Mouse (Mus musculus): ENCODE measurements at regions not wholly inside any gene's neighbourhood (a gene's known extent, or its start where the extent isn't known, plus 50 kb on each side); places are given as distances from the start of the nearest gene placed in this dataset.
A peak's percentile ranks its signal among the peaks of the same experiment; 100 is the strongest.

GRCm38 (mm10) chr16:57902498-57902897 is 148.0 kb upstream of the Col8a1 start:
- no peak for ATAC-seq (ENCODE audit: low read depth)

GRCm38 (mm10) chr16:57912001-57912400 is 157.5 kb upstream of the Col8a1 start:
- no peak overlapping the region for H3K27ac ChIP-seq (ENCODE audit: low read depth, low read length)
- H3K9ac ChIP-seq (replicated peaks; ENCODE audit: low read depth, low read length): no peak overlapping the region
- no peaks in the 10 kb centered on the region for H3K27me3 ChIP-seq (ENCODE audit: control insufficient read depth, insufficient read depth, low read length)
- H3K36me3 ChIP-seq (ENCODE audit: control insufficient read depth, insufficient read depth, low read length): no peaks in the 10 kb centered on the region
- H3K4me2 ChIP-seq (ENCODE audit: low read depth, low read length): no peak overlapping the region
- no peaks in the 10 kb centered on the region; the same call in 1 of the 2 replicates for H3K9me3 ChIP-seq (ENCODE audit: control insufficient read depth, low read length)
- H3K4me1 ChIP-seq (ENCODE audit: control insufficient read depth, insufficient read depth, low read length): no peaks in the 10 kb centered on the region
- 63% methylated on average over 2 of the region's 2 CpGs for WGBS
- ATAC-seq (ENCODE audit: low read depth): 0 out of 2 replicates have a peak, but pooled peaks have one; percentile 6
- no peak overlapping the region for H3K4me3 ChIP-seq (ENCODE audit: low read depth, low read length)

More at GRCm38 (mm10) chr16:57902498-57902897, 148.0 kb upstream of the Col8a1 start:
- H3K27me3 ChIP-seq (ENCODE audit: control insufficient read depth, insufficient read depth, low read length): no peaks in the 10 kb centered on the region
- H3K36me3 ChIP-seq (ENCODE audit: control insufficient read depth, insufficient read depth, low read length): no peaks in the 10 kb centered on the region
- H3K4me3 ChIP-seq (ENCODE audit: low read depth, low read length): no peak overlapping the region
- WGBS: 78% methylated on average over 3 of the region's 3 CpGs
- no peaks in the 10 kb centered on the region for H3K9me3 ChIP-seq (ENCODE audit: control insufficient read depth, low read length)
- no peaks in the 10 kb centered on the region for H3K4me1 ChIP-seq (ENCODE audit: control insufficient read depth, insufficient read depth, low read length)
- no peak overlapping the region for H3K4me2 ChIP-seq (ENCODE audit: low read depth, low read length)
- no peak overlapping the region for H3K27ac ChIP-seq (ENCODE audit: low read depth, low read length)
- no peak overlapping the region for H3K9ac ChIP-seq (replicated peaks; ENCODE audit: low read depth, low read length)

- Histone ChIP-seq H3K4me3 (ENCODE audit: low read depth, low read length) (no peak overlapping the region), H3K9me3 (ENCODE audit: control insufficient read depth, low read length) (no peaks in the 10 kb centered on the region), H3K4me2 (ENCODE audit: low read depth, low read length) (no peak overlapping the region), H3K27me3 (ENCODE audit: control insufficient read depth, insufficient read depth, low read length) (no peaks in the 10 kb centered on the region), H3K27ac (ENCODE audit: low read depth, low read length) (no peak overlapping the region), H3K9ac (replicated peaks; ENCODE audit: low read depth, low read length) (no peak overlapping the region), H3K36me3 (ENCODE audit: control insufficient read depth, insufficient read depth, low read length) (no peaks in the 10 kb centered on the region), H3K4me1 (ENCODE audit: control insufficient read depth, insufficient read depth, low read length) (no peaks in the 10 kb centered on the region)
- 68% methylated on average over 1 of the region's 1 CpGs for WGBS
- no peak for ATAC-seq (ENCODE audit: low read depth)
Measured at GRCm38 (mm10) chr16:57914506-57914905, 160.0 kb upstream of the Col8a1 start.

- H3K4me3 ChIP-seq (ENCODE audit: low read depth, low read length): no peak overlapping the region
- 89% methylated on average over 2 of the region's 2 CpGs for WGBS
- no peaks in the 10 kb centered on the region for H3K27me3 ChIP-seq (ENCODE audit: control insufficient read depth, insufficient read depth, low read length)
- no peak overlapping the region for H3K27ac ChIP-seq (ENCODE audit: low read depth, low read length)
- H3K9ac ChIP-seq (replicated peaks; ENCODE audit: low read depth, low read length): no peak overlapping the region
- no peak overlapping the region for H3K4me2 ChIP-seq (ENCODE audit: low read depth, low read length)
- no peaks in the 10 kb centered on the region for H3K4me1 ChIP-seq (ENCODE audit: control insufficient read depth, insufficient read depth, low read length)
- no peaks in the 10 kb centered on the region for H3K36me3 ChIP-seq (ENCODE audit: control insufficient read depth, insufficient read depth, low read length)
- ATAC-seq (ENCODE audit: low read depth): no peak
- H3K9me3 ChIP-seq (ENCODE audit: control insufficient read depth, low read length): no peaks in the 10 kb centered on the region
Measured at GRCm38 (mm10) chr16:57915451-57915850, 160.9 kb upstream of the Col8a1 start.

GRCm38 (mm10) chr16:57923447-57924129 is 169.1 kb upstream of the Col8a1 start:
- Histone ChIP-seq H3K4me3 (ENCODE audit: low read depth, low read length) (no peak overlapping the region), H3K4me1 (ENCODE audit: control insufficient read depth, insufficient read depth, low read length) (no peaks in the 10 kb centered on the region), H3K9me3 (ENCODE audit: control insufficient read depth, low read length) (no peaks in the 10 kb centered on the region), H3K4me2 (ENCODE audit: low read depth, low read length) (no peak overlapping the region), H3K36me3 (ENCODE audit: control insufficient read depth, insufficient read depth, low read length) (no peaks in the 10 kb centered on the region), H3K27me3 (ENCODE audit: control insufficient read depth, insufficient read depth, low read length) (no peaks in the 10 kb centered on the region), H3K9ac (replicated peaks; ENCODE audit: low read depth, low read length) (no peak overlapping the region), H3K27ac (ENCODE audit: low read depth, low read length) (no peak overlapping the region)
- no peak for ATAC-seq (ENCODE audit: low read depth)
- 72% methylated on average over 7 of the region's 7 CpGs for WGBS

- H3K27ac ChIP-seq (ENCODE audit: low read depth, low read length): no peak overlapping the region
- no peak for ATAC-seq (ENCODE audit: low read depth)
- no peaks in the 10 kb centered on the region for H3K4me1 ChIP-seq (ENCODE audit: control insufficient read depth, insufficient read depth, low read length)
- H3K36me3 ChIP-seq (ENCODE audit: control insufficient read depth, insufficient read depth, low read length): no peaks in the 10 kb centered on the region
- H3K4me3 ChIP-seq (ENCODE audit: low read depth, low read length): no peak overlapping the region
- no peaks in the 10 kb centered on the region for H3K27me3 ChIP-seq (ENCODE audit: control insufficient read depth, insufficient read depth, low read length)
- H3K4me2 ChIP-seq (ENCODE audit: low read depth, low read length): no peak overlapping the region
- H3K9me3 ChIP-seq (ENCODE audit: control insufficient read depth, low read length): no peaks in the 10 kb centered on the region
- no peak overlapping the region for H3K9ac ChIP-seq (replicated peaks; ENCODE audit: low read depth, low read length)
- 64% methylated on average over 4 of the region's 4 CpGs for WGBS
Measured at GRCm38 (mm10) chr16:57924130-57924495, 169.6 kb upstream of the Col8a1 start.

GRCm38 (mm10) chr16:57927816-57928215 is 173.3 kb upstream of the Col8a1 start:
- 83% methylated on average over 4 of the region's 4 CpGs for WGBS
- ATAC-seq (ENCODE audit: low read depth): no peak
- Histone ChIP-seq H3K9me3 (ENCODE audit: control insufficient read depth, low read length) (no peaks in the 10 kb centered on the region), H3K4me1 (ENCODE audit: control insufficient read depth, insufficient read depth, low read length) (no peaks in the 10 kb centered on the region), H3K4me3 (ENCODE audit: low read depth, low read length) (no peak overlapping the region), H3K9ac (replicated peaks; ENCODE audit: low read depth, low read length) (no peak overlapping the region), H3K27ac (ENCODE audit: low read depth, low read length) (no peak overlapping the region), H3K36me3 (ENCODE audit: control insufficient read depth, insufficient read depth, low read length) (no peaks in the 10 kb centered on the region), H3K27me3 (ENCODE audit: control insufficient read depth, insufficient read depth, low read length) (no peaks in the 10 kb centered on the region), H3K4me2 (ENCODE audit: low read depth, low read length) (no peak overlapping the region)

GRCm38 (mm10) chr16:57928301-57928700 is 173.8 kb upstream of the Col8a1 start:
- no peak overlapping the region for H3K4me2 ChIP-seq (ENCODE audit: low read depth, low read length)
- no peaks in the 10 kb centered on the region for H3K27me3 ChIP-seq (ENCODE audit: control insufficient read depth, insufficient read depth, low read length)
- no peaks in the 10 kb centered on the region for H3K9me3 ChIP-seq (ENCODE audit: control insufficient read depth, low read length)
- H3K4me3 ChIP-seq (ENCODE audit: low read depth, low read length): no peak overlapping the region
- no peaks in the 10 kb centered on the region for H3K4me1 ChIP-seq (ENCODE audit: control insufficient read depth, insufficient read depth, low read length)
- no peak overlapping the region for H3K27ac ChIP-seq (ENCODE audit: low read depth, low read length)
- no peaks in the 10 kb centered on the region for H3K36me3 ChIP-seq (ENCODE audit: control insufficient read depth, insufficient read depth, low read length)
- WGBS: 56% methylated on average over 4 of the region's 4 CpGs
- no peak for ATAC-seq (ENCODE audit: low read depth)
- H3K9ac ChIP-seq (replicated peaks; ENCODE audit: low read depth, low read length): no peak overlapping the region

- H3K36me3 ChIP-seq (ENCODE audit: control insufficient read depth, insufficient read depth, low read length): no peaks in the 10 kb centered on the region
- H3K9me3 ChIP-seq (ENCODE audit: control insufficient read depth, low read length): no peaks in the 10 kb centered on the region
- H3K9ac ChIP-seq (replicated peaks; ENCODE audit: low read depth, low read length): no peak overlapping the region
- no peaks in the 10 kb centered on the region for H3K27me3 ChIP-seq (ENCODE audit: control insufficient read depth, insufficient read depth, low read length)
- H3K4me3 ChIP-seq (ENCODE audit: low read depth, low read length): no peak overlapping the region
- H3K4me2 ChIP-seq (ENCODE audit: low read depth, low read length): no peak overlapping the region
- no peaks in the 10 kb centered on the region for H3K4me1 ChIP-seq (ENCODE audit: control insufficient read depth, insufficient read depth, low read length)
- no peak overlapping the region for H3K27ac ChIP-seq (ENCODE audit: low read depth, low read length)
- no peak for ATAC-seq (ENCODE audit: low read depth)
- 75% methylated on average over 12 of the region's 12 CpGs for WGBS
Measured at GRCm38 (mm10) chr16:57929151-57929764, 174.7 kb upstream of the Col8a1 start.
